ENCODE assay signal across 23 mouse cellular contexts in the genomic region with DNA sequence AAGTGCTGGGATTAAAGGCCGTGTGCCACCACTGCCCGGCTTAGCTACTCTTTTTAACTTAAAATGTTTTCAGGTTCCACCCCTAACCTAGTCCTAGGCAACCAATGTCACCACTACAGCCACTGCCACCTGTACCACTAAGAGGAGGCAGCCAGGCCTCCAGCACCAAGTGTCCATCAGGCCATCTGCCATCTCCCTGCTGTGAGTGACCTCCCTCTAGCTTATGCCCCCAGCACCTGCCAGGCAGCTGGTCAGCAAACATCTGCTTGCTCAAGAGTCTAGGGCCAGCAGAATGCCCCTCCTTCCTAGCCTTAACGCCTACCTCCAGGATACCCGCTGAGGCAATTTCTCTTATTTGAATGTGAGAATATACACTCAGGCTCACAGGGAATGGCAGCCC. TPM values are rescaled to one million over a fixed set of nuclear protein-coding genes. Genes with fewer than 3 reads are reported as not detected.
"Had no signal": no experiment of that assay in that cellular context is flagged by ENCODE, and none has a peak within 500 bp of the region (broad histone marks: within the 10 kb centered on the region; RNA-seq: fewer than 3 reads in every experiment).

No protein-coding gene starts in this region.

- H3K27me3 ChIP-seq: kidney, embryonic 15.5 days; limb, embryonic 13.5 days; midbrain, embryonic 12.5 days; midbrain, embryonic 15.5 days; neural tube, embryonic 13.5 days; stomach, embryonic 15.5 days had no signal

- DNase-seq: kidney, adult 11 months; kidney, adult 8-10 months; kidney, postnatal 10 days; kidney, postnatal 36 days; layer of hippocampus, postnatal 36 days; liver; liver, postnatal 0 days; lung, embryonic 14.5 days; retina, postnatal 1 day; right cerebral cortex, postnatal 25 days; spleen, adult 18-20 months; thymus, postnatal 25 days had no signal

- H3K4me2 ChIP-seq: kidney, embryonic 15.5 days; limb, embryonic 13.5 days; lung, embryonic 14.5 days; midbrain, embryonic 12.5 days; midbrain, embryonic 15.5 days; neural tube, embryonic 13.5 days; stomach, embryonic 15.5 days had no signal

- H3K4me1 ChIP-seq: midbrain, embryonic 15.5 days; stomach, embryonic 15.5 days had no signal

- H3K27ac ChIP-seq: kidney, embryonic 15.5 days; limb, embryonic 10.5 days; limb, embryonic 13.5 days; liver, embryonic 14.5 days; macrophage; midbrain, embryonic 12.5 days; midbrain, embryonic 15.5 days; neural tube, embryonic 13.5 days; stomach, embryonic 15.5 days had no signal

- H3K9me3 ChIP-seq: kidney, embryonic 15.5 days; limb, embryonic 10.5 days; limb, embryonic 13.5 days; midbrain, embryonic 12.5 days; midbrain, embryonic 15.5 days; neural tube, embryonic 13.5 days; stomach, embryonic 15.5 days had no signal

- H3K36me3 ChIP-seq: kidney, embryonic 15.5 days; limb, embryonic 10.5 days; limb, embryonic 13.5 days; midbrain, embryonic 12.5 days; midbrain, embryonic 15.5 days; neural tube, embryonic 13.5 days; stomach, embryonic 15.5 days had no signal

- ATAC-seq: liver, postnatal 0 days; lung, postnatal 0 days; midbrain, embryonic 15.5 days had no signal

- H3K4me3 ChIP-seq: kidney, embryonic 15.5 days; limb, embryonic 10.5 days; limb, embryonic 13.5 days; midbrain, embryonic 12.5 days; midbrain, embryonic 15.5 days; myocyte; neural tube, embryonic 13.5 days; stomach, embryonic 15.5 days had no signal

- H3K9ac ChIP-seq: kidney, embryonic 15.5 days; limb, embryonic 13.5 days; liver, embryonic 14.5 days; liver, postnatal 0 days; lung, embryonic 14.5 days; midbrain, embryonic 12.5 days; midbrain, embryonic 15.5 days; neural tube, embryonic 13.5 days; stomach, embryonic 15.5 days had no signal

RNA-seq across cellular contexts. Expression of gene Celsr1, which starts 48.0 kb away (rescaled TPM):
- polyA plus RNA-seq: macrophage had no signal
